Mouse (Mus musculus) frontal cortex, postnatal 14 days (tissue): ENCODE results near the gene Btg1.

Experiments
- DNase-seq, 2 experiments: peaks; one replicate each; pipeline ENCODE4 v3.0.0; 2022; ENCODE audit warnings: low spot score in 2 of 2

Gene Btg1

DNA sequence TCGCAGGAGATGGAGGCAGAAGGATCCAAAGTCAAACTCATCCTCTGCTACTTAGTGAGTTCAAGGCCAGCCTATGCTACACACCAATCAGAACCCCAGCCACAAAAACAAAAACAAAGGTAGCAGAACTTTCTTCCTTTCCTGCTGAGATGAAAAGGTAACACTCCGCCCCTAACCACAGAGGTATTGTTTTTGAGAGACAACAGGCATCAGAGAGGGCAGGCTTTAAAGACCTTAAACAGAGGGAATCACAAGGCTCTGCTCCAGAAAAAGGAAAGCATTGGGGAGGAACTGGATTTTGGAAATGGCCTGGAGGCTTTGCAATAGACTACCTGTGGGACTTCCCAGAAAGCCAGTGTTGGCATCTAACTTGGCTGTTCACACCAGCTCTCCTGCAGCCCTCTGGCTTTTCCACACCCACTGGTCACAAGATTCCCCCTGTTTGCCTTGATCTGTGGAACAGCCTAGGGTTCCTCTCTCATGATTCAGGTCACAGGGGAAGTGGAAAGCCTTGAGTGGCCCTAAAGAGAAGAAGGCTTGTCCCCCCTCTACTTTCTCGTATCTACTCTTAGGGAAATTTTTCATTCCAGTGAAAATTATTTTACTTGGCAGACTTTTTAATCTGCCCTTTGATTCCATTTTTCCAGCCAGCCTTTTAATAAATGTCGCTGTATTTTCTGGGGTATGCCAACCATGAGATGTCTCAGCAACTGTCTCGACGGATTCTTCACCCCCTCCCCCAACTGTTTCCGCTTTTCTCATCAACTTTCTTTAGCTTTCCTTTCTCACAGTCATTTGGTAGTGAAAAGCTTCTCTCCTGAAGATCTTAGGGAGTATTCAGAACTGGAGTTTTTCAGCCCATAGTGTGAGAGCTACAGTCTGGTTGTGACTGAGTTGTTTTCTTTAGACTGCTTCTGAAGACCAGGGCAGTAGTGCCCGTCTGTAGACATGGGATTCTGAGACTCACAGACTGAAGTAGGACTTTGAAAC is 7.2 kb upstream of the Btg1 start:
- DNase-seq: no peak

- DNase-seq: no peak
Observed at GRCm38 (mm10) chr10:96616001-96616708, 651 bp upstream of the Btg1 start.

DNA sequence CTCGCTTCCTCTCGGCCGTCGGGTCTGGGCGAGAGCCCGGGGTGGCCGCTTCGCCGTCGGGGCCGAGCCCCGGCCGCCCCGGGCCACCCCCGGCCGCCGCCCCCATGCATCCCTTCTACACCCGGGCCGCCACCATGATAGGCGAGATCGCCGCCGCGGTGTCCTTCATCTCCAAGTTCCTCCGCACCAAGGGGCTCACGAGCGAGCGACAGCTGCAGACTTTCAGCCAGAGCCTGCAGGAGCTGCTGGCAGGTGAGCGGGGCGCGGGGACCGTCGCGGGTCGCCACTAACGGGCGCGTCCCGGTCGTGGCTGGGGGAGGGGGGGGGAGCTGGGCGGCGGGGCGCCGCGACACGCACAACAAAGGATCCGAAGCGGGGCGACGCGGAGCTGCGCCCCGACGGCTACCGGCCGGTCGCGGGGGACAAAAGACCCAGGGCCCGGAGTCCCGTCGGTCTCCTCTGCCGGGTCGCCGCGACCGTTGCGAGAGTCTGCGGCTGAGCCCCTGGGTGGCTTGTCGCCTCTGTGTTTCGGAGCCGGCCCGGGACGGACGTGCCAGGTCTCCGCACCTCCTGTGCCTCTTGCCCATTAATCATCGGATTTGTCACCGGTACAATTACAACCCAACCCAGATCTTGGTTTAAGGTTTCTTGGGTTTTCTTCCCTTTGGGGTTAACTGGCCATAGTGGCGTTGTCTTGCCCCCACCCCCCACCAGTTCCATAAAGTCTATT is 580 bp downstream of the Btg1 start:
- DNase-seq: peak in 1 of 2 experiments; percentile 23

- DNase-seq: peak; percentile 55 to 63
Observed at GRCm38 (mm10) chr10:96617951-96618575, 1.3 kb downstream of the Btg1 start.

DNA sequence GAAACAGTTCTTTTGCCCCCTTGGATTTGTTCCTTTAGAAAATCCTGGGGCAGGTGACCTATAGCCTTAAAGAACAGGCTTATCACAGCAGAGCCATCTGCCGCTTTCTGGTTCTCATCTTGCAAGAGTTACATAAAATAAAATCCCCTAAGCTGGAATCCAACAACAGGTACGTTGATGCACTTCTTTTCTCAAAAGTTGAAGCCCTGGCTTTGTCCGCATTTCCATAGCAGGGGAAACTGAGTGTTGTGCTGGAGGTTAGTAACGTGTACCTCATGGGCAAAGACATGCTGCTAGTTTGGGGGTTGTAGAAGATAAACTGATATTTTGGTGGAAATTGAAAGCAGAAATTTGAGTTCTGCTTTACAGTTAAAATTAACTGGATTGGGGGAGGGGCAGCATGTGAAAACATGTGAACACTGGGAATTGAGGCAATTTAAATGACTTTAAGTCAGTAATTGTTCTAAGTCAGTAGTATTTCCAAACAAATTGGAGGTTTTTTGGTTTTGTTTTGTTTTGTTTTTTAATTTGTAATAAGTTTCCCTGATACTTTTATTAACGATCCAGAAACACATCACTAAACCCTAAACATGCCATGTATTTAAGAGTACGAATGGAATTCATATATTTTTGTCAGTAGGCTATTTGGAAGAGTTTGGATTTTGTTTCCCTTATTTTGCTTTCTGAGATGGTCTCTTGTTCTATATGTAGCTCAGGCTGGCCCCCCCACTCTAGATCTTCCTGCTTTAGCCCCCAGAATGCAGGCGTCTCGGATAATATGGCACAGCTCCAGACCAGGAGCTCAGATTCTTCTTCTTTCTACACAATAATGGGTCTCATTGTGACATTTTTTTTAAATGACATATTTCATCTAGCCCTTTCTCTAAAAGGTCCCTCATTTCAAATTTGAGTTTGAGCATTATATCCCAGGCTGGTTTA is 3.4 kb downstream of the Btg1 start:
- no peak for DNase-seq

DNA sequence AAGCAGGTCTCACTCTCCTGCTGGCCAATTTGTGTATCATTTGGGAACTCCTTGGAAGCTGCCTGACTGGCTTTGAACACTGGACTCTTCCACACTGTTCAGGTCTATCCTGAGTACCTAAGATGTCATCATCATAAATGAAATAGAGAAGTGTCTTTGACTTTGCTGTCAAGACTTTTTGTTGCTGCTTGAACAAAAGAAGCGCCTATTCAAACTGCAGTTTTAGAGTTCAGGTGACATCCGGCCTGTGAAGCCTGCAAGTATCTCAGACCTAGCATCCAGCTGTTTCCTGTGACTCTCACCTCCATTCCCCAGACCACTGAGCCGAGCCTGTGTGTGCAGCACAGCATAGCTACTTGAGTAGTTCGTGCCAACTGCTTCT is 4.1 kb downstream of the Btg1 start:
- no peak for DNase-seq

GRCm38 (mm10) chr10:96621361-96621945 is 4.6 kb downstream of the Btg1 start:
- DNase-seq: no peak

DNA sequence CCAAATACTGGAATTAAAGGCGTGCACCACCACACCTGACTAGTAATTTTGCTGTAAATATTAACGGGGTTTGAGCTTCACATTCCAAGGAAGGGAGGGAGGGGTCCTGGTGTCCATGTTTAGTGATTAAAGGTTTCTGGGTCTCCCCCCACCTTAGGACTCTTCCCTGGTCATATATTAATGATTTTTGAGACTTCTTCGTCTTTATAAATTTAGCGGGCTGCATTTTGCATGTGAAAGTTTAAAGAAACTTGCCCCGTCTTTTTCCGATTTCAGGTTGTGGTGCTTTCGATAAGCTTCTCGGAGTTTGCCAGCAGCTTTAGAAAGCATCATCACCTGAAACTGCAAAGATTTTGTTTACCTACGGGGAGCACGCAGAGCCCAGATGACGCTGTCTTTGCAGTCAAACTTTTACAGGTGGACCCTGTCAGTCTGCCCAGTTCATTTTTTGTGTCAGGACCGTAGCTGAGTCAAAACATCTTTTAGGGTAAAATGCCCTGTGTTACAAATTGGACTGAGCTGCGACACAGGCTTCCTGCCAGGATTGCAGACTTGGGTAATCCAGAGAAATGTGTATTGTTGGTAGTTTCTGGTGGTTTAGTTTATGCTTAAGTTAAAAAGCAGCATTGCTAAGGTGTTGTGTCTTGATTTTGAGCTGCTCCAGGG is 5.3 kb downstream of the Btg1 start:
- no peak for DNase-seq

- DNase-seq: no peak
Observed at GRCm38 (mm10) chr10:96622761-96623632, 6.2 kb downstream of the Btg1 start.

- no peak for DNase-seq
Observed at GRCm38 (mm10) chr10:96623633-96624195, 6.9 kb downstream of the Btg1 start.

DNA sequence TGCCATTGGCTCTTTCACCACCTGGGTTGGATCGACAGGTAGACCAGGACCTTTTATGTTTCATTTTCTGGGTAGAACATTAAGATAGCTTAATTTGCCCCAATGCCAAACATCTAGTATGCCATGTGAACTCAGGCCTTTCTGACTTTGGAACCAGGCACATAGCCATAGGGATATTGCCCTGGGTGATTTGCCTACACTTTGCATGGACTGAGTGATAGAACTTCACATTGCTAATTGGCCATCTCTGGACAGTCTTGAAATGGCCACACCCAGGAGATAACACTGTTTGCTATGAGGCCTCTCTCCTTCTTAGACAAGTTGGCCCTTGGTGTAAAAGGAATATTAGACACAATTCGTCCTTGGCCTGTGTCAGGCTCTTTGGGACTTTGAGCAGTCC is 7.6 kb downstream of the Btg1 start:
- no peak for DNase-seq

DNA sequence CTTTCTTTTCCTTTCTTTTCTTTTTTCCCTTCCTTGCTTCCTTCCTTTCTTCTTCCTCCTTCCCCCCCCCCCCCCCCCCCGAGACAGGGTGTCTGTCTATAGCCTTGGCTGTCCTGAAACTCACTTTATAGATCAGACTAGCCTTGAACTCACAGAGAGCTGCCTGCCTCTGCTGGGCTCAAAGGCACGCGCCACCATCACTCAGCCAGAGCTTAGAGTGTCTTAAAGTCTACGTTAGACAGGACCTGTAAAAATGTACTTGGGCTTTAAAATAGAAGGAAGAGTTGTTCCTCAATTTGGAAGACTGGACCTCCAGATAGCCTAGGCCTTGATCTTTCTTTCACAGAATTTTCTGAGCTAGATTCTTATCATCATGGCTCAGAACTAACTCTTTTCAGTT is 8.3 kb downstream of the Btg1 start:
- DNase-seq: no peak

DNA sequence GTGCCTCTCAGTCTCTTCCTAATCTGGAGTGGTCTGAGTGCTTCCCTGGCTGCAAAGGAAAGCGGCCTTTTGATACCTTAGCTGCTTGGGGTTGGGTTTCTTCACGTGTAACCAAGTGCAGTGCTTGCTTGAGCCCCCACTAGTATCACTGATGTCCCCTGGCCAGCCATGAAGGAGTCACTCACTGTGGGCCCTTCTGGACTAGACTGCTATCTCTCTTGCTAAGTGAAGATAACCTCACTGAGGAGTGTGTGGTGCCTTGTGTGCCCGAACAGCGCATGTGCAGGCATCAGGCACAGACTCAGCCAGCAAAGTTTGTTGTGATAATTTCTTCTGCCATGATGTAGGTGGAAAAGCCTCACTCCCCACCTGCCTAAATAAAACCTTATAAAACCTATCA is 8.9 kb downstream of the Btg1 start:
- DNase-seq: no peak

GRCm38 (mm10) chr10:96626120-96626750 is 9.4 kb downstream of the Btg1 start:
- DNase-seq: no peak

GRCm38 (mm10) chr10:96627332-96627731 is 10.5 kb downstream of the Btg1 start:
- no peak for DNase-seq

DNA sequence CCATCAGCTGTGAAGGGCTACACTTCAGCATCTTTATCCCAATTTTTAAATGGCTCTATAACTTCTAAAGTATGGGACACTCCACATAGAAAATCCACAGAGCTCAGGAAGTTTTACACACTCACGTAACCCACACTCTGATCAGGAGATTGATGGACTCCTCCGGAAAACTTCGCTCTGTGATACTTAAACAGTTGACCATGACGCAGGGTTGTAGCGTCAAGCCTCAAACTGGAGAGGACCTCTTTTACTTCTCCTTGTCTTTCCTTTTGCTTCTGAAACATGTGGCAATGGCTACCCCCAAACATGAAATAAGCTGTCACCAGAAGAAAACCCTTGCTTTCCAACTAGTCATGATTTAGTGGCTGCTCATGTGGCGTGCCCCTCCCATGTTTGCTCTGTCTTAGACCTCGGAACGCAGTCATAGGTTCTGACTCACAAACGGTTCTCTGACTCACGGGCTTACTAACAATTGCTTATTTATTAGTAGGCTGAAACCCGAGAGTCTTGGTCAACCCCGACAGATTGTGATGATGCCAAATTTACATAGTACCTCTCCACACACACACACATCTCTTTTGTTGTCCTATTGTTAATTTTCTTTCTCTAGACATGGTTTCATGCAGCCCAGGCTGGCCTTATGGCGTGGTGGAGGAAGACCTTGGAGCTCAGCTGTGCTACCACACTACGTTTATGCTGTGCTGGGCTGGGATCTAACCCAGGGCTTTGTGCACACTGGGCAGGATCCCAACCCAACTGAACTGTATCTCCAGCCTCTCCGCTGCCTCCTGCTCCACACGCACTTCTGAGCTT is 11.5 kb downstream of the Btg1 start:
- no peak for DNase-seq

DNA sequence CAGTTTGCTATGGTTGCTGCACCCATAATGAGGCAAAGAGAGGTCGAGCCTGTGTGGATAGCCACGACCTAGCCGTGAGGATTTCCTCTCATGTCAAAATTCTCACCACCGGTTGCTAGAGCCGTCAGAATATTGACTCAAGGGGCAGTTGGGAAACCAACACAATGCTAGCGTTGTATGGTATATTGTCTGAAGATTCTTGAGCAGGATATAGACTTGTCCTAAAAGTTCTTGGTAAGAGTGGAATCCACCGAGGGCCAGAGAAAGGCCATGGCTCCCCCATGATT is 12.1 kb downstream of the Btg1 start:
- no peak for DNase-seq
